Mouse (Mus musculus): ENCODE data around the gene Arg1. TPM values are rescaled to one million over a fixed set of nuclear protein-coding genes. Genes with fewer than 3 reads are reported as not detected.

Gene Arg1
- 0.57 and 0.88 TPM in 2 replicates for polyA plus RNA-seq (2012; rRNA removed)

DNA sequence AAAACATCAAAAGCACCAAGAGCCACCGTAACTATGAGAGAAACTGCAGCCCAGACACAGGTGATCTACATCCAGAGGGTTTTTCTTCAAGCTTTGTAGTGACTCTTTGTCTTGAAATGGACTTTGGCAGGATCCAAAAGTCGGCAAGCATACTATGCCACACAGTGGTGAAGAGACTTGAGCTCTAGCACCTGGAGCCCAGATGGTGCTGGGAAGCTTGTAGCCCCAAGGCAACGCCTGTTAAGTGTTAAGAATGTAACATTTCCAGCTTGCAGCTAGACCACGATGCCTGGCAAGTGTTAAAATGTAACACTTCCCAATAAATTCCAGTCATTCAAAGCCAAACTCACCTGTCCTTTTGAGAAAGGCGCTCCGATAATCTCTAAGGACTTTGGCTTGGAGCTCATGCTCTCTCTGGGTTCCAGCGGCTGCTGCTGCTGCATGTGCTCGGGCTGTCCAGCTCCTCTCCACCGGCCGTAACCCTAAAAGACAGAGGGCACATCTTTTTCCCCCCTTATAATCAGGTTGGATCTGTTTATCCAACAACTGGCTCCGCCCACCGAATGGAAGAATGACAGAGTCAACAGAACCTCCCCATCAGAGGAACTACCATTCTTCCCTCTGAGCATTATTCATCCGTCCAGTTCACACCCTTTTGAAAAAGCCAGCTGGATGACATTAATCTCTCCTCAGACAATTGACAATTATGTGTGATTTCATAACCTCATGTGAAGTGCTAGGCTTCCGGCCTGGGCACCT, at the start of gene Arg1:
Gene Arg1, minus strand, starts transcription at position 523 of the 759 bp plus-strand sequence.
- no peak for DNase-seq (ENCODE audit: low read depth)

GRCm38 (mm10) chr10:24973845-24974514, 46.7 kb upstream of the Arg1 start:
- DNase-seq (ENCODE audit: low read depth): no peak

- no peak for DNase-seq (ENCODE audit: low read depth)
Observed at GRCm38 (mm10) chr10:24973385-24973784, 46.1 kb upstream of the Arg1 start.

DNA sequence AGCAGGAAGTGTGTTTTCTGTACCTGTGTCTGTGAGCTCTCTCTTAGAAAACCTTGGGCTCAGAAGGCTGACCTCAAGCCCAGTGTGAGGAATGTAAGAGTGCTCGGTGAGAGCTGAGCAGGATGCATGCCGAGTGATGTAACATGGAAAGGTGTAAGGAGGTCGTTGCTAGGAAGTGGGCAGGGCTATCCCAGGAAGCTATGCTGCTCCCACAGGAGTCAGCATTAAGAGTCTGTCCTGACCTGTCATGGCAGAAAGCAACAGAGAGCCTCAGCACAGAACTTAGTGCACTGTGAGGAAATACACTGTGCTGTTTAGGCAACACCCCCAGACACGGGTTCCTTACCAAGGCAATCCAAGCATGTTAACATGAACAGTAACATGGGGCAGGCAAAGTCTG, 45.6 kb upstream of the Arg1 start:
- no peak for DNase-seq (ENCODE audit: low read depth)

DNA sequence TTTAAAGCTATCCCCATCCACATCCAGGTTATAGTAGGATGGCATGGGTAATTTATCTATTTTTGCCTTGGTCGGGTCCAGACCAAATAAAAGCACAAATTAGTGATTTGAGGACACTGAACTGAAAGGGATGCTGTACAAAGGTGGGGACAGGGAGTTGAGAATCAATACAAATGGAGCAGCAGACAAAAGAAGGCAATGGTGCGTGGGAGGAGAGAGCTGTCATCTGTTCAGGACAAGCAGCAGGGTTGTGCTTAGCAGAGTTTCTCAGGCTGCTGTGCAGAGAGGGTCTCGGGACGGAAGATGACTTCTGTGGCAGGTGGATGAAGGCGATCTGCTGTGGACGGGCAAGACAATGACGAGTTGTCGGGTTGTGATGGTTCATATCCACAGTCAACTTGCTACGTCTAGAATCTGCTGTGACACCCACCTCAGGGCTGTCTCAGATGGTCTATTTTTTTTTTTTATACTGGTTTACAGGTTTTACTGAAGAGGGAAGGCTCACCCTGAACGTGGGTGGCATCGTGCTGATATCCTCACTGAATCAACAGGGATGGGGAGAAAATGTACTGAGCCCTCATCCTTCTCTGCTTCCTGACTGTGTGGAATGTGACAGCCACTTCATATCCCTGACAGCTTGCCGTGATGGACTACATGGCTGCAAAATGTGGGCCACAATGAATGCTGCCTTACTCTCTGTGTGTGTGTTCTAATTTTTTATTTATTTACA, 38.7 kb upstream of the Arg1 start:
- DNase-seq (ENCODE audit: low read depth): no peak

- DNase-seq (ENCODE audit: low read depth): no peak
Observed at GRCm38 (mm10) chr10:24961889-24962288, 34.6 kb upstream of the Arg1 start.

GRCm38 (mm10) chr10:24961112-24961511, 33.8 kb upstream of the Arg1 start:
- DNase-seq (ENCODE audit: low read depth): no peak

GRCm38 (mm10) chr10:24959043-24959916, 32.0 kb upstream of the Arg1 start:
- DNase-seq (ENCODE audit: low read depth): no peak

DNA sequence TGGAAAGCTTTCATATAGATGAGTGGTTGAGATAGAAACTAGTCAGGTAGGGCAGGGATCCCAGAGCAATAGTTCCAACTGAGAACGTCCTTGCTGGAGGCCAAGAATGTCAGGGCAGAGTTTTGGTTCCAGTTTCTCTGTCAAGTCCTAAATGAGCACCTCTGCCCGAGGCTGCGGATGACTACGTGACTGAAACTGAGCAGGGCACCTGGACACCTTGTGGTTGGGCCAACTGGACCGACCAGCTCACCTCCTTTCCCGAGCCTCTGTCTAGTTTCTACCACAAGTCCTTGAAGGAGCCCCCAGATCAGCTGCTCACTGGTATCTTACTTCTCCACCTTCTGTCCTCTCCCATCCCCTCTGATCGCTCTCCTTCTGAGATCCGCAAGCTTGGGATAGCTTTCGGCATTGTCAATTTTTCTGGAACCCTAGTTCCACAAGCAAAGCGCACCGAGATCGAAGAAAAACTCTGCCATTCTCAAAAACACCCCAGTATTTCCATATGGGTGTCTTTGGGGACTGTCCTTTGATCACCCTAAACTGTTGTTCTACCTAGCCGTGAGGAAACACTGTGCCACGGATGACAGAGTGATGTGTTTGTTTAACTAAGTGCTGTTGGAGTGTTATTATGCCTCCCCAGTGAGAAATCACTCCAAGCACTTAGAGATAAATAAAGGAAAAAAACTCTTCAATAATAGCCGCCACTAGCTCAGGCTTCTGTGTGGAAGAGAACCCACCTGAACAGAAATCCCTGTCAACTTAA, 31.2 kb upstream of the Arg1 start:
- DNase-seq (ENCODE audit: low read depth): no peak

GRCm38 (mm10) chr10:24953876-24954275, 26.6 kb upstream of the Arg1 start:
- no peak for DNase-seq (ENCODE audit: low read depth)

DNA sequence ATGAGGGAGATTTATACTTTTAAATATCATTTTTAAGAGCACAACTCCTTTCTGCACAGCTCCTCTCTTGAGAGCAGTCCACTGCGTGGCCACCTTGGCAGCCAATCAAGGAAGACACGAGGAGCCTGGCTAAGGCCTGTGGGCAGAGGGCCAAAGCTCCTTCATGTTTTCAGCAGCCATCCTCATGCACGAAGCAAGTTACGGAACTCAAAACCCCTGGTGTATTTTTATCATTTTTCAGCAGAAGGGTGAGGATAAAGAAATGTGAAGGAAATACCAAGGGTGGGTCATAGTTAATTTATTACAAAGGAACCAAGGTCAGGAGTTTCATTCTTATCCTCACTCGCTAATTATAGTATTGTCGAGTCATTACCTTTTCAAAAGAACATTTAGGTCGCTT, 25.3 kb upstream of the Arg1 start:
- no peak for DNase-seq (ENCODE audit: low read depth)

DNA sequence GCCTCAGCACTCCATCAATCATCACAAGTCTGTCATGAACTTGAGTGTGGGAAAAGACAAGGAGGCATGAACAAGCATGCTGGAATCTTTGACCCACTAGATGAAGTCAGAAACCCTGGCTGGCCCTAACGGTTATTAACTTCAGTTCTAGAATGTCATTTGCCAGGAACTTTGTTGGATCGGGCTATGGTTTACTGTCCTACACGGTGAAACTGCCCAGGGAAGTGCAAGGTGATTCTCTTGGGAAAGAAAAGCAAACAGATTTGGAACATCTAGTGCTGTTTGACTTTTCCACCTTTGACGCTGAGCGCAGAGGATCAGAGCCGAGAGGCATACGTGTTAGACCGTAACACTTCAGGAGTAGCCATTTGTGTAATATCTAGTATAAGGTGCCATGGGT, 24.3 kb upstream of the Arg1 start:
- DNase-seq (ENCODE audit: low read depth): no peak

GRCm38 (mm10) chr10:24950223-24950622, 22.9 kb upstream of the Arg1 start:
- DNase-seq (ENCODE audit: low read depth): no peak

- no peak for DNase-seq (ENCODE audit: low read depth)
Observed at GRCm38 (mm10) chr10:24948278-24948677, 21.0 kb upstream of the Arg1 start.

DNA sequence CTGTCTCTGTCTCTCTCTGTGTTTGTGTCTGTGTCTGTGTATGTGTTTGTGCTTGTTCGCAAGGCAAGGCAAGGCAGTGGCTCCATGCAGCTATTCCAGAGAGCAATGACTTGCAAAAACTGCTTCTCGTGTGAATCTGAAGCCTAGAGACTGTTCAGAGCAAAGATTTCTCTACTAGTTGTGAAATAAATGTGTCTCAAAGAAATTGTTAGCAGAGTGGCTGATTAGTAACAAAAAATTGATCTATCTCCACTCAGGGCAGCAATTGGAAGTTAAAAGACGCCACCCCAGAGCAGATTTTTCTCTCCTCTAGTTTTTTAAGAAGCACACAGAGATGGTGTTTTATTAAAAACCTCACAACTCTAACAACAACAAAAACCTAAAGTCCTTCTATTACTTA, 20.6 kb upstream of the Arg1 start:
- DNase-seq (ENCODE audit: low read depth): no peak

- DNase-seq (ENCODE audit: low read depth): no peak
Observed at GRCm38 (mm10) chr10:24930143-24930542, 2.9 kb upstream of the Arg1 start.

DNA sequence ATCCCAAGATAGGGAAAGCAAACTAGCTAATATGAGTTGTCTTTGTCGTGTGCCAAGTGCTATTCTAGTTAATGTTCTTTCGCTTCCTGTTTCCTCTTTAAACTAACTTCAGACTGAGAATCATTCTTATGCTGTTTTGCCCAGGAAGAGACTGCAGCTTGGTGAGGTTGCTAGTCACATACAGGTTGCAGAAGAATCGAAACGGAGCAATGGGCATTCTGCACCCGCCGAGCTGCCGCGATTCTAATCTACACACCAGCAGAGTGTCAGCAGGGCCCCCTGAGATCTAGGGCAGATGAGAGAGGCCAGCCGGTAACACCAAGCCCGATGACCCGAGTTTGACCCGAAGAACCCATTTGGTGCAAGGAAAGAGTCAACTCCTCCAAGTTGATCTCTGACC, 788 bp upstream of the Arg1 start:
- no peak for DNase-seq (ENCODE audit: low read depth)

GRCm38 (mm10) chr10:24926380-24926779, 904 bp downstream of the Arg1 start:
- DNase-seq (ENCODE audit: low read depth): no peak

GRCm38 (mm10) chr10:24924296-24924695, 3.0 kb downstream of the Arg1 start:
- no peak for DNase-seq (ENCODE audit: low read depth)

DNA sequence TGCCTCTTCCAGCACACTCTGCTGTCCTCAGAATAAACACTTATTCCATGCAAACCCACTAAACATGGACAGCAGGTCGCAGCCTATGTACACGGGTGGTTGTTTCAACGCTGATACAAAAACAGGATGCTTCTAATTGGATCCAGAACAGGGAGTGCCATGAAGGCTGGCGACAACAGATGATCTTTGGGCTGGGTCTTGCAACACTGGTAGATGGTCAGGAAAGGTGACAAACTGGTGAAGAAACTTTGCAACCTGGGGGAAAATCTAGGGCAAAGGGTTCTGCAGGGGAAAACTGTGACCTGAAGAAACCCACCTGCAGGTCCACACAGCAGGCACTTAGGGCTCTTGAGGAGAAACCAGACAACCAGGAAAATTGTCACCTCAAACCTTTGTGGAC, 4.3 kb downstream of the Arg1 start:
- no peak for DNase-seq (ENCODE audit: low read depth)

DNA sequence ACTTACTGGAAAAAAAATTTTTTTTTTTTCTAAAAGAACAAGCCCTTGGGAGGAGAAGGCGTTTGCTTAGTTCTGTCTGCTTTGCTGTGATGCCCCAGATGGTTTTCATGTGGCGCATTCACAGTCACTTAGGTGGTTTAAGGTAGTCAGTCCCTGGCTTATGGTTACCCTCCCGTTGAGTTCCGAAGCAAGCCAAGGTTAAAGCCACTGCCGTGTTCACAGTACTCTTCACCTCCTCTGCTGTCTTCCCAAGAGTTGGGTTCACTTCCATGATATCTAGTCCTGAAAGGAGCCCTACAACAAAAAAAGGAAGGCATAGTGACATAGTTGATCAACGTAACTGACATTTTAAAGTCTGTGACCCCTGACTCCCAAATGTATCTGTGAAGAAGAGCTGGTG, 11.8 kb downstream of the Arg1 start:
- no peak for DNase-seq (ENCODE audit: low read depth)

Measured in gonadal fat pad, adult 2 months (tissue).